Mouse (Mus musculus) kidney, adult 2 months (tissue): Measurements from ENCODE around the gene Prm2.

Experiments
- CTCF ChIP-seq: fragments of 200-500 bp; conservative IDR thresholded peaks from 2 replicates; pipeline ENCODE4 v1.5.1; 2011; ENCODE audit warnings: low read depth, mild to moderate bottlenecking, control low read depth, low read length, moderate library complexity, mixed read lengths; ENCODE audit not compliant: insufficient read depth, insufficient read length
- POLR2A ChIP-seq: fragments of 200-500 bp; IDR thresholded peaks from one replicate; pipeline ENCODE4 v1.6.1; 2011; ENCODE audit warnings: low read depth, low read length, control low read depth

- TF ChIP-seq POLR2A (no peak), CTCF (no peak)
These were observed 41.3 kb upstream of the Prm2 start for GRCm38 (mm10) chr16:10837250-10837649.
